Mouse (Mus musculus) MEL (cell line): ENCODE measurements around the gene Nrxn3.

Experiments
- CTCF ChIP-seq, 3 experiments: IDR thresholded peaks in 2 of 3; conservative IDR thresholded peaks in 1 of 3; 2 replicates each; pipeline ENCODE4 v1.5.1; 2011 to 2012; ENCODE audit warnings: low read length in 3 of 3, low read depth in 2 of 3, mild to moderate bottlenecking in 2 of 3, improper control_type of control experiment in 1 of 3, inconsistent platforms in 1 of 3, mixed read lengths in 1 of 3, moderate library complexity in 1 of 3; ENCODE audit not compliant: control insufficient read depth in 1 of 3, insufficient read depth in 1 of 3, poor library complexity in 1 of 3, severe bottlenecking in 1 of 3
- E2F4 ChIP-seq: IDR thresholded peaks from 2 replicates; pipeline ENCODE4 v1.6.1; 2011; ENCODE audit warnings: low read depth, low read length, improper control_type of control experiment, borderline replicate concordance
- EP300 ChIP-seq, 2 experiments: IDR thresholded peaks; 2 replicates each; pipeline ENCODE4 v1.6.1; 2011; ENCODE audit warnings: improper control_type of control experiment in 2 of 2, low read length in 2 of 2, low read depth in 1 of 2, mild to moderate bottlenecking in 1 of 2
- KAT2A ChIP-seq: conservative IDR thresholded peaks from 2 replicates; pipeline ENCODE4 v1.6.1; 2012; ENCODE audit warnings: low read depth, low read length, improper control_type of control experiment, inconsistent platforms
- MEF2A ChIP-seq: IDR thresholded peaks from 2 replicates; pipeline ENCODE4 v1.6.1; 2014; ENCODE audit warnings: low read depth, mild to moderate bottlenecking, inconsistent platforms, low read length, improper control_type of control experiment; ENCODE audit not compliant: poor library complexity, insufficient replicate concordance, severe bottlenecking; ENCODE audit errors: extremely low read depth
- MYB ChIP-seq: IDR thresholded peaks from 2 replicates; pipeline ENCODE4 v1.6.1; 2011; ENCODE audit warnings: mild to moderate bottlenecking, low read depth, low read length, improper control_type of control experiment
- NRF1 ChIP-seq: IDR thresholded peaks from 2 replicates; pipeline ENCODE4 v1.6.1; 2014; ENCODE audit warnings: low read depth, mild to moderate bottlenecking, inconsistent platforms, low read length, improper control_type of control experiment, moderate library complexity; ENCODE audit not compliant: poor library complexity, insufficient read depth, severe bottlenecking
- POLR2A ChIP-seq, 2 experiments: IDR thresholded peaks; 2 replicates each; pipeline ENCODE4 v1.6.1; 2011 to 2012; ENCODE audit warnings: low read length in 2 of 2, mild to moderate bottlenecking in 2 of 2, control low read depth in 1 of 2, improper control_type of control experiment in 1 of 2, low read depth in 1 of 2, moderate library complexity in 1 of 2; ENCODE audit not compliant: control insufficient read depth in 1 of 2, insufficient read depth in 1 of 2, poor library complexity in 1 of 2
- RCOR1 ChIP-seq: IDR thresholded peaks from 2 replicates; pipeline ENCODE4 v1.6.1; 2012; ENCODE audit warnings: low read depth, mild to moderate bottlenecking, inconsistent platforms, low read length, improper control_type of control experiment
- TAL1 ChIP-seq: IDR thresholded peaks from 2 replicates; pipeline ENCODE4 v1.6.1; 2012; ENCODE audit warnings: mild to moderate bottlenecking, inconsistent platforms, low read length, moderate library complexity, mixed read lengths
- TBP ChIP-seq: IDR thresholded peaks from 2 replicates; pipeline ENCODE4 v1.8.0; 2011; ENCODE audit warnings: low read depth, low read length, improper control_type of control experiment
- TCF12 ChIP-seq: IDR thresholded peaks from 2 replicates; pipeline ENCODE4 v1.6.1; 2014; ENCODE audit warnings: low read depth, mild to moderate bottlenecking, inconsistent platforms, low read length, improper control_type of control experiment, moderate library complexity
- USF2 ChIP-seq, 2 experiments: IDR thresholded peaks; 2 replicates each; pipeline ENCODE4 v1.6.1; 2011 to 2012; ENCODE audit warnings: improper control_type of control experiment in 2 of 2, low read length in 2 of 2, borderline replicate concordance in 1 of 2, inconsistent platforms in 1 of 2, low read depth in 1 of 2, mild to moderate bottlenecking in 1 of 2; ENCODE audit not compliant: insufficient read depth in 1 of 2
- ZC3H11A ChIP-seq: IDR thresholded peaks from 2 replicates; pipeline ENCODE4 v1.6.1; 2012; ENCODE audit warnings: low read depth, mild to moderate bottlenecking, inconsistent platforms, low read length, improper control_type of control experiment

DNA sequence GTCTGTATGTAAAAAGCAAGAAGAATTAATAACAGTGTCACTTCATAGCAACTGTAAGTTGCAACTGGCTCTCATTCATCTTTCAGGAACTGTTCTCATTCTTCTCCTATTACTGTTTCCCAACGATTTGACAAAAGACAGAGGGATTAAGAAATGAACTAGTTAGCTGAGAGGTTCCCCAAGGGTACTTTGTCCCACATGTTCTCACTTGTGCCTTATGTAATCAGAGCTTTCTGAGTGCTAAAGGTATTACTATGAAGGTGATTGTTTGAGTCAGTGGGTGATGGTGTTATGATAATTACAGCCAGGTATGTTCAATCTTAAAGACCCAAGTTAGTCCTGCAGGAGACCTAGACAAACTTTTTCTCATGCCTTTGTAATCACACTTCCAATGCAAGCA is 918.8 kb downstream of the Nrxn3 start:
- TF ChIP-seq E2F4, result no peak
- TF ChIP-seq MYB, result no peak
- TF ChIP-seq TBP, result no peak
- no peak for TF ChIP-seq POLR2A (IDR thresholded peaks at IDR 0.05; ENCODE audit: control insufficient read depth in 1 of 2, insufficient read depth in 1 of 2, low read depth in 1 of 2, low read length in 2 of 2, poor library complexity in 1 of 2)
- no peak for TF ChIP-seq USF2 (IDR thresholded peaks at IDR 0.05; ENCODE audit: borderline replicate concordance in 1 of 2, insufficient read depth in 1 of 2, low read depth in 1 of 2, low read length in 2 of 2)
- no peak for TF ChIP-seq RCOR1
- TF ChIP-seq EP300 (IDR thresholded peaks at IDR 0.05; ENCODE audit: low read depth in 1 of 2, low read length in 2 of 2), result no peak
- TF ChIP-seq TCF12, result no peak
- no peak for TF ChIP-seq MEF2A
- no peak for TF ChIP-seq ZC3H11A
- TF ChIP-seq CTCF (IDR thresholded peaks at IDR 0.05 in 2 of 3, conservative IDR thresholded peaks at IDR 0.05 in 1 of 3; ENCODE audit: control insufficient read depth in 1 of 3, insufficient read depth in 1 of 3, low read depth in 2 of 3, low read length in 3 of 3, poor library complexity in 1 of 3, severe bottlenecking in 1 of 3), result no peak
- TF ChIP-seq KAT2A, result no peak
- TF ChIP-seq NRF1, result no peak
- no peak for TF ChIP-seq TAL1
